Mouse (Mus musculus): ENCODE data around the gene Sar1a.

DNA sequence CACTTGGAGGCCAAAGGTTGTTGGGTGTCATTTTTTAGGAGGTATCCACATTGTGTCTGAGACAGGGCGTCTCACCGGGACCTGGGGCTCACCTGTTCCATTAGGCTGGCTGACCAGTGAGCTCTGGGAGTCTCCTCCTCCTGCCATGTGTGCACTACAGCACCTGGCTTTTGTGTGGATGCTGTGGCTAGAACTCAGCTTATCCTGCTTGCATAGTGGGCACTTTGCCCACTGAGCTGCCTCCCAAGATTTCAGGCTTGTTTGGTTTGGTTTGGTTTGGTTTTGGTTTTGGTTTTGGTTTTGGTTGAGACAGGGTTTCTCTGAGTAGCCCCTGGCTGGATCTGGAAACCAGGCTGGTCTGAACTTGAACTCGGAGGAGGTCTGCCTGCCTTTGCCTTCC is 42.1 kb downstream of the Sar1a start:
- TF ChIP-seq CTCF (IDR thresholded peaks at IDR 0.05; ENCODE audit: low read depth): no peak
- TF ChIP-seq EP300 (optimal IDR thresholded peaks at IDR 0.05): no peak
